Mouse (Mus musculus) C2C12 (cell line): ENCODE data around the gene Crygn.

Experiments used
- CEBPB ChIP-seq: IDR thresholded peaks from one replicate; pipeline ENCODE4 v1.6.1; 2011; ENCODE audit warnings: low read depth, mild to moderate bottlenecking, control low read depth, moderate library complexity
- CTCF ChIP-seq: IDR thresholded peaks from one replicate; pipeline ENCODE4 v1.5.1; 2011; ENCODE audit not compliant: control insufficient read depth, insufficient read depth, insufficient read length
- MAX ChIP-seq: IDR thresholded peaks from one replicate; pipeline ENCODE4 v1.6.1; 2011; ENCODE audit warnings: mild to moderate bottlenecking, control low read depth
- MYOG ChIP-seq: IDR thresholded peaks from one replicate; pipeline ENCODE4 v1.6.1; 2011; ENCODE audit not compliant: control insufficient read depth, insufficient read length; ENCODE audit errors: extremely low read depth
- USF1 ChIP-seq: IDR thresholded peaks from one replicate; pipeline ENCODE4 v1.6.1; 2011; ENCODE audit warnings: low read depth, mild to moderate bottlenecking, control low read depth, moderate library complexity

DNA sequence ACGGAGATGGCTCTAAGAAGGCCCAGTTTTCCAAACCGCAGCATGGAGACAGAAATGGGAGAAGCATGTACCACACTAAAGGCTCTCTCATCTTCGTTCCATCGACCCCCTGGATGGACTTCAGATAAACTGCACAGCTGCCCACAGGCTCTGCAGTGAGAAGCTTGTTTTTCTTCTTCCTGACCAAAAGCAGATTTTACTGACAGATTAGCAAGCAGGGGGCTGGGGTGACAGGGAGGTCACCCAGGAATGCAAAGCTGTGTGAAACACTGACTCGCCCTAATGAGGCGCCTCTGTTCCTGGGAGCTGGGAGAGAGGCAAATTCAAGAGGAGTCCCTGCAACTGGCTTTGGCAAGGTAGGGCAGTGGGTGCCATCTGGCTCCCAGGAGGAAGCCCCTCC is 10.3 kb downstream of the Crygn start:
- TF ChIP-seq CTCF (no peak), MYOG (no peak), MAX (no peak), CEBPB (no peak), USF1 (no peak)
